Mouse (Mus musculus) left cerebral cortex, adult 2 months (tissue): ENCODE results near the gene Stk40. TPM values are rescaled to one million over a fixed set of nuclear protein-coding genes. Genes with fewer than 3 reads are reported as not detected.

Source experiments
- DNase-seq, 2 experiments: peaks; one replicate each; pipeline ENCODE4 v3.0.0; 2021 to 2022; ENCODE audit warnings: low spot score in 2 of 2, mixed read lengths in 1 of 2; ENCODE audit errors: extremely low spot score in 1 of 2
- H3K27ac ChIP-seq: fragments of 200-600 bp; 2 replicates; pipeline ENCODE4 v1.8.1; 2022
- H3K4me3 ChIP-seq: fragments of 200-600 bp; 2 replicates; pipeline ENCODE4 v1.8.1; 2022
- CTCF ChIP-seq: fragments of 200-600 bp; IDR thresholded peaks from 2 replicates; pipeline ENCODE4 v1.8.1; 2022; ENCODE audit warnings: antibody characterized with exemption, mild to moderate bottlenecking, moderate library complexity
- intact Hi-C: fragments of 180-260 bp; cut with DNase I; formaldehyde crosslinking; loops from one replicate; pipeline ENCODE4 v1.15.1; 2025
- total RNA-seq, 2 experiments: library from RNA; stranded (reverse); gene quantifications; 2 replicates each; pipeline ENCODE4 v1.2.3; 2021

The Stk40 gene
- total RNA-seq, 2 experiments from 2014 or later: 39.8 to 56.4 TPM

DNA sequence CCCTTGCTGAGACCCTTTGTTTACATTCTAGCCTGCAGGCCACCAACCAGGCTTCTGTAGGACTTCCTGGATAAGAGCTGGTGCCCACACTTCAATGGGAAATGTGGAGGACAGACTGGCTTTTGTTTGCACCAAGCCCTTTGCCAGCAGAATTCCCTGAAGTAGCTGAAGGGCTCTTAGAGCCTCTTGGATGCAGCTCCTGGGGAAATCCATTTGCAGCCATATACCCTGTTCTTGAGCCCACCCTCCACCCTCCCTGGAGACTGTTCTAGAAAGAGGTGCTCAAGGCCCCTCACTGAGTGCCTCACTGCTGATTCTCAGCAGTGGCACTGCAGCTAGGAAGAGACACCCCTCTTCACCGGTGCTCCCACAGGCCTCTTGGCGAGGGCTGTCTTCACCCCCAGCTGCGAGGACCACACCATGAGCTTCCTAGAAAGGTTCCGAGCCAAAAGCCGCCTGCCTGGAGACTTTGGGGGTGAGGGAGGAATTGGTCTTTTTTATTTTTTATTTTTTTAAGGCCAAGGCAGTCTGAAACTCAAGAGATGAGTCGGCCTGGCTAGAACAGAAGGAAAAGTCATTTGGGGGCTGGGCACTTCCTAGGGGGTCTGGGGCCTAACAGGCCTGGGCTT is 29.0 kb downstream of the Stk40 start:
- Histone ChIP-seq H3K27ac (no peak overlapping the region; the same call in 1 of the 2 replicates), H3K4me3 (no peak overlapping the region)
- no peak for DNase-seq
- intact Hi-C loops: no loop called here
- no peak for TF ChIP-seq CTCF

DNA sequence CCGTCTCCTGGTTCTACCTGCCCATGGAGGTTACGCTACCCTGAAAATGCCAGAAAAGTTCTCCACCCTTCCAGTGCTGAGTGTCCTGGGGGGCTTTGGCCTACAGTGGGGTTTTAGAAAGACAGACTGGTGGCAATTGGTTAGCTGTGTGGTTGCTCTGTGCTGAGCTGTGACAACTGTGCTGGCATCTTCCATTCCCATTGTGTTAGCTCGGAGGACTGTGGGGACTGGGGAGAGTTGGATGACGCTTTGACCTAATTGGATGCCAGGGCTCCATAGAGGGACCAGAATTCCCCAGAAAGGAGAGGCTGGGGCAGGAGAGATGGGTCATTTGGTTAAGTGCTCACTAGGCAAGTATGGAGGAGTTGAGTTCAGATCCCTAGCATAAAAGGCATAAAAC is 30.5 kb downstream of the Stk40 start:
- intact Hi-C loops: no loop called here
- H3K27ac ChIP-seq: no peak overlapping the region; the same call in 1 of the 2 replicates
- no peak overlapping the region for H3K4me3 ChIP-seq
- no peak for DNase-seq
- no peak for TF ChIP-seq CTCF

DNA sequence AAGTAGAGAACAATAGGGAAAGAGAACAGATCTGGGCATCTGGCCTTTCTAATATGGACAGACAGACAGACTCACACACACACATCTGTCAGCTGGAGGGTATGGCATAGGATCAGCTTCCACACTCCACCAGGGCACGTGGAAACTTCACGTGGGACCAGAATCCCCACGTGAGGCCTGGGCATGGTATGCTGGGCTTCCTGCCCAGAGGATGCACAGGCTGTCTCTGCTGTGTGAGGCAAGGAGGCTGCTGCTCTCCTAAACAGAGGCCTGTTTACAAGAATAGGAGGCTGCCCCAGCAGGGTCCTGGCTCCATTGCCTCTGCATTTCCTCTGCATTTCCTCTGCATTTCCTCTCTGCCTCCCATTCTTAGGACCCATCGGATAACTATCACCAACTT is 30.9 kb downstream of the Stk40 start:
- H3K27ac ChIP-seq: no peak overlapping the region; the same call in 1 of the 2 replicates
- intact Hi-C loops: no loop called here

DNA sequence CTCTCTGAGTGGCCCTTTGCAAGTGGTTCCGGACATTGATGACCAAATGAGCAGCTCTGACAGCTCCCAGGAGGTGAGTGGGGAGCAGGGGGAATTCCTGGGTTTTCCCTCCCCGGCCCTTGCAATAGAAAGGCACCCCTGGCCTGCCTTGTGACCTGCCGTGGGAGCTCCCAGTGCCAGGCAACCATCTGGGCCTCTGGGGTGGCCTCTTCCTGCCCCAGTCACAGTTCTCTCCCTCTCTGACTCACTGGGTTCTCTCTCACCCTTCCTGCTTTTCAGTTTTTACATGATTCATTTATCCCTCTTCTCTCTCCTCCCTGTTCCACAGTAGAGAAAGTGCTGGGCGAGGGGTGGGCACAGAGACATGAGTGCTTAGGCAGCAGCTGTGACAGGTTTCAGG is 34.0 kb downstream of the Stk40 start:
- Histone ChIP-seq H3K4me3 (no peak overlapping the region), H3K27ac (no peak overlapping the region)
- no peak for TF ChIP-seq CTCF
- no peak for DNase-seq
- intact Hi-C loops: no loop called here

More for the DNA sequence above, 30.9 kb downstream of the Stk40 start:
- no peak for DNase-seq
- no peak for TF ChIP-seq CTCF
- no peak overlapping the region for H3K4me3 ChIP-seq

DNA sequence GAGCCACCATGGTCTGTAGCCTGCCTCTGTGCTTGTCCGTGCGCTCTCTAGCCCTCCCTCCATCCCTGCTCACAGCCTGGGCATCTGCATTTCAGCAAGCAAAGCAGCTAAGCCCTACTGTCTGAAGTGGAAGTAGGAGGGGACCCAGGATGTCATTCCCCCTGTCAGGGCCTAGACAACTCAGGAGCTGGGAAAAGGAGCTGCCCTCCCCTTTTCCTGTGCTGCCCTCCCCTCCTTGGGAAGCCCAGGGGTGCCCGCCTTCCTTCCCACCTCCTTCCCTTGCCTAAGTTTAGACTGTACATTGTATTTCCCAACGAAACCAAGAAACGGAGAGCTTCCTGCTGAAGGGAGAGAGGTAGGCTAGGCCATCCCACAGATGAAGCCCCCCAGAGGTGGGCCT is 37.3 kb downstream of the Stk40 start:
- DNase-seq: no peak
- intact Hi-C loops: no loop called here
- Histone ChIP-seq H3K27ac (no peak overlapping the region), H3K4me3 (no peak overlapping the region)
- TF ChIP-seq CTCF: no peak

DNA sequence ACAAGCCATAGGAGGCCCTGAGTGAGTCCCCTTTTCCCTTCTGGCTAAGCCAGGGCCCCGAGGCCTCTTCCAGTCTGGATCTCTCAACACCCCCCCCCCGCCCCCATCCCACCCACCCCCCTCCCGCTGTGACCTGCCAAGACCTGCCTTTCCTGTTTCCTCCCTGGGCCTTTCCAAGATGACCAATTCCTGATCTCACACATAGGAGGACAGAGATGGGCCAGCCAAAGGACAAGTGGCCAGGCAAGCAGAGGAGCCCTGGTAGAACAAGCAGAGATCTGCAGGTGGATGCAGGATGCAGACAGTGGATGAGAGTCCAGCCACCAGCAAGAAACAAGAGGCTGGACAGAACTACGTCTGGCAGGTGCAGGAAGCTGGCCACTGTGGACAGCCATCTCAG is 41.6 kb downstream of the Stk40 start:
- DNase-seq: no peak
- H3K4me3 ChIP-seq: no peak overlapping the region
- no peak; the same call in 1 of the 2 replicates for TF ChIP-seq CTCF
- intact Hi-C loops: no loop called here
- H3K27ac ChIP-seq: no peak overlapping the region

DNA sequence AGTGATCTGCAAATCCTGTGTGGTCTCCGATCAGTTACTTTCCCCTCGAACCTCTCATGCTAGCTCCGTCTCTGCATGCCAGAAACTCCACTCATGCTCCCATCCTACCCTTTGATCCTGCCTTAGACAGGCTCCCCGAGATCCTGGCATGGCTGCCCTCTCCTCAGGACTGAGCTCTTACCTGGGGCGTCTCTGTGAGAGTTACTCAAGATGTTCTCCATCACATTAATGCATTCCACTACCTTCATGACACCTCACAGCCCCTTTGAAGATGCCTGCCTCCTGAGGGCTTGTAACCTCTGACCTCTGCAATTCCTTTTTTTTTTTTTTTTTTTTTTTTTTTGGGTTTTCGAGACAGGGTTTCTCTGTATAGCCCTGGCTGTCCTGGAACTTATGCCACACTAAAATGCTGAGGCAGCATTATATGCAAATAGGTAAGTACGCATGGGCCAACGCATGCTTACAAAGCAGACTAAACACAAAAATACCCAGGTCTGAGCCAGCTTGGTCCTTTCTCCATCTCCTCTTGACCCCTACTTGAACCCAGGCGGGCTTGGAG is 43.3 kb downstream of the Stk40 start:
- no peak for DNase-seq
- no peak overlapping the region for H3K4me3 ChIP-seq
- no peak overlapping the region for H3K27ac ChIP-seq
- intact Hi-C loops: no loop called here
- no peak for TF ChIP-seq CTCF

DNA sequence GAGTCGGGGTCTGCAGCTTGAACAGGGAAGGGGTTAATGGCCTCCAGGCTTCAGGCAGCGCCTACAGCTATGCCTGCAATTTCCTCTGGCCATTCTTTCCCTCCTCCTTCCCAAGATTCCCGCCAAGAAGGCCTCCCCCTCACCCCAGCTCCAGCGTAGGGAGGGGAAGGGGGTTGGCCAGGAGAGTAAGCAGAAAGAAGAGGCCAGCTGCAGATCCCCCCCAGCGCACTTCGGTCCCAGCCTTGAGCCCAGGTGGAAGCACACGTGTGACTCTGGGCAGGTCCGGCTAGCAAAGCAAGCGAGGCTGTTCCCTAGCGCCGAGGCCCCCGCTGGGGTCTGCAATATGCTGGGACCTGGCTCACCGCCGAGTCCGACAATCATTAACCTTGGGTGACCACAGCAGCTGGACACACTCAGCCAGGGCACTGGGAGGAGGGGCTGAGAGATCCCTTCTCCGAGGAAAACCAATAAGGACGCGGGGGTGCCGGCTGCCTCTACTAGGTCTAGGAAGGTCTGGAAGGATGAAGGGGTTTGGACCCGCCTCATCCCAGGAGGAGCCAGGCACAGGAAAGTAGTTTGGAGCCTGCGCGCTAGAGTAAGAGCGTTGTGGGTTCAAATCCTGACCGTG is 43.9 kb downstream of the Stk40 start, which contains the start of gene Eva1b:
Eva1b (plus strand) TSS at position 212 of the 628 bp plus-strand sequence.
- H3K27ac ChIP-seq: peak within 1 kb of the TSS; percentile 47

DNA sequence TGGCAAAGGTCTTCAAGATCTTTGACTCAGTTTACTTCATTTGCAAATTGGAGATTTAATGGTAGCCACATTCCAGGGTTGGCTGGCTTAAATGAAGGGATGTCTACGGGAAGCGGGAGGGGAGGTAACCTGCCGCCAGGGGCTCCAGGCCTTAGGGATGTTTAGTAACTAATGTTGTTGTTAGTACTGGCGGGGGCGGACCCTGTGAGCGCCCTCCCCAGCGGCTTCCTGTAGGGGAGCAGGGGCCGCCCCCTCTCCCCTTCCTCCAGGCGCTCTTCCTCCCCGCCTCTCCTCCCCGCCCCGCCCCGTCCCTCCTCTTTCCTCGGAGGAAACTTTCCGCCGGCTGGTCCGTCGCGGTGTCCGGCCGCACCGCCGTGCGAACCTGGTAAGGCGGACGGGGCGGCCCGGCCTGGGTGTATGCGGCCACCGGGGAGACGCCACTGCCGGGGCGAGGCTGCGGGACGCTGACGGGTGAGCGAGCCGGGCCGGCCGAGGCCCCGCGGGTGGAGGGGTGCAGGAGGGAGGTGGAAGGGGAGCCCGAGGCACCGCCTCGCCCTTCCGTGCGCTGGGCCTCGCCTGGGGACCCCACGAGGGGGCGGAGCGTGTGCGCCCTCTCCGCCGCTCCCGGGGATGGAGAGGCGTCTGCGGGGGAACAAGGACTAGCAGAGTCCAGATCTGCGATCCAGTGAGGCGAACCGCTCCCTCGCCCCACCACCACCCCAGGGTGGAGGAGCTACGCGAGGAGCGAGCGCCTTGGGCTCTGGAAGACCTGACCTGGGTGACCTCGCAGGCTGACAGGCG is 44.6 kb downstream of the Stk40 start:
- Histone ChIP-seq H3K4me3 (peak overlapping the region; percentile 45), H3K27ac (peak overlapping the region; percentile 47)
- intact Hi-C loops: no loop called here
- DNase-seq: no peak
- TF ChIP-seq CTCF: peak; percentile 9

More for the DNA sequence above, 43.9 kb downstream of the Stk40 start, which contains the start of gene Eva1b:
- TF ChIP-seq CTCF: no peak
- intact Hi-C loops: no loop called here
- peak within 1 kb of the TSS; percentile 45 for H3K4me3 ChIP-seq
- no peak for DNase-seq

DNA sequence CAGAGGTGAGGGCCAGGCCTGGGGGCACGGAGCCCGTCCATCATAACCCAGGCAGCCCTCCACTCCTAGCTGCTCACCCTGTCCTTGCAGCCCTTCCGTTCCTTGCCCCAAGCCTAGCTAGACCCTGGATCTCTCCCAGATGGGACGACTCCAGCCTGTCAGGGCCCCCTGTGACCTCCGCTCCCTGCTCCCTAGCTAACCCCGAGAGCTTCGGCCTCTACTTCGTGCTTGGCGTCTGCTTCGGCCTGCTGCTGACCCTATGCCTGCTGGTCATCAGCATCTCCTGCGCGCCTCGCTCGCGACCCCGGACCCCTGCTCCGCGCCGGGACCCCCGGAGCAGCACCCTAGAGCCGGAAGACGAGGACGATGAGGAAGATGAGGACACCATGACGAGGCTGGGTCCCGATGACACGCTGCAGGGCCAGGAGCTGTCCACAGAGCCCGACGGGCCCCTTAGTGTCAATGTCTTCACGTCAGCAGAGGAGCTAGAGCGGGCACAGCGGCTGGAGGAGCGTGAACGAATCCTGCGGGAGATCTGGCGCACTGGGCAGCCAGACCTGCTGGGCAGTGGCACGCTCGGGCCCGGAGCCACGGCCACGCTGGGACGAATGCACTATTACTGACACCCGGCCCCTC is 45.4 kb downstream of the Stk40 start:
- no peak for TF ChIP-seq CTCF
- peak overlapping the region; percentile 45 for H3K4me3 ChIP-seq
- DNase-seq: no peak
- peak overlapping the region; percentile 47; the same call in 1 of the 2 replicates for H3K27ac ChIP-seq
- intact Hi-C loops: no loop called here

DNA sequence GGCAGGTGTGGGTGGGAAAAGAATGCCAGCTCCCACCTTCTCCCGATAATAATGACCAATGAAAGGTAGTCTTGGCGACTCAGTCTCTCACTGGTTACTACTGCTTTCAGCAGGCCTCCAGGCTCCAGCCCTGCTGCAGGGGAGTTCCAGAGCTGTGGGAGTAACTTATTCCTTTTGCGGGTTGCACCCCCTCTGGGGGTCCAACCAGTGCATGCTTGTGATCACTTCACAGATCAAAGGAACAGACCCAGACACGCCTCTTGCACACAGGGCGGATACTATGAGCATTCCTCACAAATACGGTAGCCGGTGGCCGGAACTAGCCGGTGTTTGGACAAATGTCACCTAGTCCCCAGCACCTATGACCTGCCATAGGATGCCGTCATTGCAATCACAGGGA is 46.0 kb downstream of the Stk40 start:
- TF ChIP-seq CTCF: no peak
- no peak overlapping the region for H3K27ac ChIP-seq
- intact Hi-C loops: no loop called here
- DNase-seq: no peak
- H3K4me3 ChIP-seq: no peak overlapping the region
